Mouse (Mus musculus): Measurements from ENCODE around the gene Chst3. TPM values are rescaled to one million over a fixed set of nuclear protein-coding genes. Genes with fewer than 3 reads are reported as not detected.

Gene Chst3
- polyA plus RNA-seq, 1 experiment from 2014 or later: 0.62 TPM

- H3K4me2 ChIP-seq: no peak overlapping the region
- H3K27me3 ChIP-seq: peaks cover 28% of the 10 kb centered on the region
- H3K9ac ChIP-seq: no peak overlapping the region
- H3K4me1 ChIP-seq (replicated peaks): peaks cover 55% of the 10 kb centered on the region
- WGBS: 41% methylated on average over 11 of the region's 11 CpGs
- H3K36me3 ChIP-seq: no peaks in the 10 kb centered on the region
- ATAC-seq (replicated peaks; ENCODE audit: insufficient number of reproducible peaks, insufficient read depth, low FRiP score, low read depth): no peak
- H3K4me3 ChIP-seq: no peak overlapping the region
- H3K9me3 ChIP-seq (replicated peaks): no peaks in the 10 kb centered on the region
- no peak overlapping the region for H3K27ac ChIP-seq
These were observed 6.3 kb downstream of the Chst3 start for GRCm38 (mm10) chr10:60212589-60213379.

- Histone ChIP-seq H3K9ac (no peak overlapping the region), H3K36me3 (no peaks in the 10 kb centered on the region), H3K4me1 (replicated peaks) (peaks cover 61% of the 10 kb centered on the region), H3K27ac (peak overlapping the region; percentile 22; the same call in 1 of the 2 replicates), H3K9me3 (replicated peaks) (no peaks in the 10 kb centered on the region), H3K27me3 (peaks cover 16% of the 10 kb centered on the region), H3K4me3 (no peak overlapping the region), H3K4me2 (no peak overlapping the region)
- 38% methylated on average over 8 of the region's 8 CpGs for WGBS
- ATAC-seq (replicated peaks; ENCODE audit: insufficient number of reproducible peaks, insufficient read depth, low FRiP score, low read depth): no peak
These were observed 7.5 kb downstream of the Chst3 start for GRCm38 (mm10) chr10:60211501-60212005.

DNA sequence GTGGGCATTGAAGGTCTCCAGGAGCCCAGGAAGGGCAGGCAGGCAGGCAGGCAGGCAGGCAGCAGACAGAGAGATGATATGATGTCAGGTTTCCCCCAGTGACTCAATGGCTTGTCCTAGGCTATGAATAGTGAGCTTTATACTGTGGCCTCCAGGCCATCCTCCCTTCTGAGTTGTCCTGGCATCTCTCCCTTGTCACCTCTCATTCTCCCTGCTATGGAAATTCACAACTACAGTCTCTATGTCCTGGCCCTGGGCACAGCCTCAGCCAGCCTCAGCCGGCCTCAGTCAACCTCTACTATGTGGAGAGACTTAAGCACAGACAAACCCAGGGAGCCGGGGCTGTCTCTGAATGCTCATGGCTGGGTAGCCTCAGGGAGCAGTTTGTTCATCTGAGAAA is 8.6 kb downstream of the Chst3 start:
- Histone ChIP-seq H3K27ac (no peak overlapping the region), H3K9ac (no peak overlapping the region), H3K4me3 (no peak overlapping the region), H3K9me3 (replicated peaks) (no peaks in the 10 kb centered on the region), H3K36me3 (no peaks in the 10 kb centered on the region), H3K27me3 (peaks cover 7% of the 10 kb centered on the region; the same call in 1 of the 2 replicates), H3K4me2 (no peak overlapping the region), H3K4me1 (replicated peaks) (peaks cover 70% of the 10 kb centered on the region)
- ATAC-seq (replicated peaks; ENCODE audit: insufficient number of reproducible peaks, insufficient read depth, low FRiP score, low read depth): no peak
- 76% methylated on average over 2 of the region's 2 CpGs for WGBS

- Histone ChIP-seq H3K4me1 (replicated peaks) (peaks cover 66% of the 10 kb centered on the region), H3K4me3 (no peak overlapping the region), H3K4me2 (no peak overlapping the region; the same call in 1 of the 2 replicates), H3K27me3 (0 out of 2 replicates have a peak, but pooled peaks cover 3% of the 10 kb centered on the region), H3K27ac (peak overlapping the region; percentile 71), H3K36me3 (no peaks in the 10 kb centered on the region), H3K9ac (no peak overlapping the region), H3K9me3 (replicated peaks) (no peaks in the 10 kb centered on the region)
- 28% methylated on average over 5 of the region's 5 CpGs for WGBS
- peak; percentile 66 for ATAC-seq (replicated peaks; ENCODE audit: insufficient number of reproducible peaks, insufficient read depth, low FRiP score, low read depth)
These were observed 9.8 kb downstream of the Chst3 start for GRCm38 (mm10) chr10:60209237-60209636.

- no peak overlapping the region for H3K4me2 ChIP-seq
- 0 out of 2 replicates have a peak, but pooled peaks cover 3% of the 10 kb centered on the region for H3K27me3 ChIP-seq
- no peaks in the 10 kb centered on the region for H3K9me3 ChIP-seq (replicated peaks)
- peaks cover 54% of the 10 kb centered on the region for H3K4me1 ChIP-seq (replicated peaks)
- no peaks in the 10 kb centered on the region for H3K36me3 ChIP-seq
- no peak overlapping the region for H3K9ac ChIP-seq
- WGBS: 46% methylated on average over 8 of the region's 8 CpGs
- peak overlapping the region; percentile 78 for H3K27ac ChIP-seq
- no peak for ATAC-seq (replicated peaks; ENCODE audit: insufficient number of reproducible peaks, insufficient read depth, low FRiP score, low read depth)
- no peak overlapping the region for H3K4me3 ChIP-seq
These were observed 11.8 kb downstream of the Chst3 start for GRCm38 (mm10) chr10:60207166-60207705.

- Histone ChIP-seq H3K9ac (no peak overlapping the region), H3K36me3 (no peaks in the 10 kb centered on the region), H3K9me3 (replicated peaks) (no peaks in the 10 kb centered on the region), H3K27ac (peak overlapping the region; percentile 78), H3K4me2 (no peak overlapping the region), H3K27me3 (no peaks in the 10 kb centered on the region), H3K4me1 (replicated peaks) (peaks cover 40% of the 10 kb centered on the region), H3K4me3 (no peak overlapping the region)
- ATAC-seq (replicated peaks; ENCODE audit: insufficient number of reproducible peaks, insufficient read depth, low FRiP score, low read depth): no peak
- 27% methylated on average over 9 of the region's 9 CpGs for WGBS
These were observed 13.3 kb downstream of the Chst3 start for GRCm38 (mm10) chr10:60205601-60206241.

DNA sequence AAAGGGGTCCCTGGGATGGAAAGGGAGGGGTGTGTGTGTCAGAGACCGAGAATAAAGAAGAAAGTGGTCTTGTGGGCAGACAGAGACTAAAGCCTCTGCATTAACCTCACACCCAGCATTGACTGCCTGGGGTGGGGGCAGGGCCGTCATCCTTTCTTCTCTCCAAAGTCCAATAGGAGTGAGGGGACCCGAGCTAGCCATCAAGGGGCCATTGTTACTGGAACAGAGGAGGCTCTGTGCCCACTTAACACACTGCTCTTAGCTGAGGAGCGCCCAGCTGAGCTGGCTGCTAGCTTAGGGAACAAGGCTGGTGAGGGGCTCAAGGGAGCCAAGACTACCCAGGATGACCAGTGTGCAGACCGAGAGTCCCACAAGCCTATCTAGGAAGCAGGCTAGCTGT is 16.3 kb downstream of the Chst3 start:
- H3K4me1 ChIP-seq (replicated peaks): peaks cover 18% of the 10 kb centered on the region
- H3K4me3 ChIP-seq: no peak overlapping the region
- no peaks in the 10 kb centered on the region for H3K9me3 ChIP-seq (replicated peaks)
- no peak for ATAC-seq (replicated peaks; ENCODE audit: insufficient number of reproducible peaks, insufficient read depth, low FRiP score, low read depth)
- H3K27ac ChIP-seq: no peak overlapping the region
- H3K27me3 ChIP-seq: no peaks in the 10 kb centered on the region
- no peaks in the 10 kb centered on the region for H3K36me3 ChIP-seq
- H3K4me2 ChIP-seq: no peak overlapping the region
- no peak overlapping the region for H3K9ac ChIP-seq
- WGBS: 43% methylated on average over 5 of the region's 5 CpGs

- Histone ChIP-seq H3K9ac (no peak overlapping the region), H3K27me3 (no peaks in the 10 kb centered on the region), H3K4me2 (no peak overlapping the region), H3K4me1 (replicated peaks) (peaks cover 18% of the 10 kb centered on the region), H3K27ac (no peak overlapping the region), H3K9me3 (replicated peaks) (no peaks in the 10 kb centered on the region), H3K4me3 (no peak overlapping the region), H3K36me3 (no peaks in the 10 kb centered on the region)
- ATAC-seq (replicated peaks; ENCODE audit: insufficient number of reproducible peaks, insufficient read depth, low FRiP score, low read depth): no peak
- 57% methylated on average over 6 of the region's 6 CpGs for WGBS
These were observed 18.1 kb downstream of the Chst3 start for GRCm38 (mm10) chr10:60200996-60201395.

DNA sequence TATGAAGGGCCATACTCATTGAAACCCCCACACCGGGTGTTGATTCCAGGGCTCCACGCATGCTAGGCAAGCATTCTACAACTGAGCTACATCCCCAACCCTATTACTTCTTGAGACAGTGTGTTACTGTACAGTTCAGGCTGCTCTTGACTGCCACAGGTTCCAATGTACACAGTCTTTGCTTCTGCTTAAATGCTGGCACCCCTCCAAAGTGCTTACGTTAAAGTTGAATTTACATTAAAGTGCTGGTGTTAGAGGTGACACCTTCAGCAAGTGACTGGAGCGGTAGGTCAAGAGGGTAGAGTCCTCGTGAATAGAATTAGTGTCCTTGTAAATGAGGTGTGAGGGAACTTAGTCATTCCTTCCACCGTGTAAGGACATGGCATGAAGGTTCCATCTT is 19.7 kb downstream of the Chst3 start:
- H3K4me1 ChIP-seq (replicated peaks): peaks cover 25% of the 10 kb centered on the region
- H3K27me3 ChIP-seq: no peaks in the 10 kb centered on the region
- no peak overlapping the region for H3K9ac ChIP-seq
- no peak overlapping the region for H3K4me2 ChIP-seq
- H3K36me3 ChIP-seq: no peaks in the 10 kb centered on the region
- WGBS: 74% methylated on average over 6 of the region's 6 CpGs
- H3K9me3 ChIP-seq (replicated peaks): no peaks in the 10 kb centered on the region
- no peak overlapping the region for H3K27ac ChIP-seq
- no peak overlapping the region for H3K4me3 ChIP-seq
- no peak for ATAC-seq (replicated peaks; ENCODE audit: insufficient number of reproducible peaks, insufficient read depth, low FRiP score, low read depth)

DNA sequence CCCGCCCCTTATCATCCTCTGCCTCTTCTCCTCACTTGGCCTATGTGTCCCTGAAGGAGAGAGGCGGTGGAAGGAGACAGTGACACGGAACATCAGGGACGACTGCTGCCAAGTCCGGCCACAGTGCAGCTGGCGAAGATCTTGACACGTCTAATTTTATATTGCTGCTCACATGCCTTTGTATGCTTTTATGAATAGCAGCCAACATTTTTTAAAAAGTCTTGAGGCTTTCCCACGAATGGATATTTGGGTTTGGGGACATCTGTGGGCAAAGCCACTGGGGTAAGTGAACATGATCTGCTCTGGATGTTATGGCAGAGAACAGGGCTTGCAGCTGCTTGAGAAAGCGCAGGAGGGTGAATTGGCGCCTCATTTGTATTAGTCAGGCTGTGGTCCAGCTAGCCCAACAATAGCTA is 21.6 kb downstream of the Chst3 start:
- Histone ChIP-seq H3K27me3 (no peaks in the 10 kb centered on the region), H3K4me3 (no peak overlapping the region), H3K4me1 (replicated peaks) (peaks cover 36% of the 10 kb centered on the region), H3K36me3 (no peaks in the 10 kb centered on the region), H3K9me3 (replicated peaks) (no peaks in the 10 kb centered on the region), H3K27ac (peak overlapping the region; percentile 56), H3K9ac (no peak overlapping the region), H3K4me2 (no peak overlapping the region)
- 51% methylated on average over 10 of the region's 10 CpGs for WGBS
- no peak for ATAC-seq (replicated peaks; ENCODE audit: insufficient number of reproducible peaks, insufficient read depth, low FRiP score, low read depth)

- WGBS: 56% methylated on average over 5 of the region's 5 CpGs
- Histone ChIP-seq H3K27me3 (peaks cover 1% of the 10 kb centered on the region; the same call in 1 of the 2 replicates), H3K9me3 (replicated peaks) (no peaks in the 10 kb centered on the region), H3K27ac (peak overlapping the region; percentile 56), H3K4me2 (no peak overlapping the region), H3K4me3 (no peak overlapping the region), H3K4me1 (replicated peaks) (peaks cover 38% of the 10 kb centered on the region), H3K36me3 (no peaks in the 10 kb centered on the region), H3K9ac (no peak overlapping the region)
- no peak for ATAC-seq (replicated peaks; ENCODE audit: insufficient number of reproducible peaks, insufficient read depth, low FRiP score, low read depth)
These were observed 22.1 kb downstream of the Chst3 start for GRCm38 (mm10) chr10:60196971-60197370.

Data from heart, embryonic 15.5 days (tissue).